Mouse (Mus musculus) olfactory bulb, adult 2 months (tissue): ENCODE data around the gene Myf5.

ENCODE experiments used
- CTCF ChIP-seq: fragments of 200-500 bp; IDR thresholded peaks from 2 replicates; pipeline ENCODE4 v1.5.1; 2012; ENCODE audit warnings: low read depth, mild to moderate bottlenecking, low read length, moderate library complexity; ENCODE audit not compliant: insufficient read depth
- POLR2A ChIP-seq: fragments of 200-500 bp; IDR thresholded peaks from 2 replicates; pipeline ENCODE4 v1.6.1; 2012; ENCODE audit warnings: mild to moderate bottlenecking, low read depth, low read length, moderate library complexity; ENCODE audit not compliant: insufficient read depth

DNA sequence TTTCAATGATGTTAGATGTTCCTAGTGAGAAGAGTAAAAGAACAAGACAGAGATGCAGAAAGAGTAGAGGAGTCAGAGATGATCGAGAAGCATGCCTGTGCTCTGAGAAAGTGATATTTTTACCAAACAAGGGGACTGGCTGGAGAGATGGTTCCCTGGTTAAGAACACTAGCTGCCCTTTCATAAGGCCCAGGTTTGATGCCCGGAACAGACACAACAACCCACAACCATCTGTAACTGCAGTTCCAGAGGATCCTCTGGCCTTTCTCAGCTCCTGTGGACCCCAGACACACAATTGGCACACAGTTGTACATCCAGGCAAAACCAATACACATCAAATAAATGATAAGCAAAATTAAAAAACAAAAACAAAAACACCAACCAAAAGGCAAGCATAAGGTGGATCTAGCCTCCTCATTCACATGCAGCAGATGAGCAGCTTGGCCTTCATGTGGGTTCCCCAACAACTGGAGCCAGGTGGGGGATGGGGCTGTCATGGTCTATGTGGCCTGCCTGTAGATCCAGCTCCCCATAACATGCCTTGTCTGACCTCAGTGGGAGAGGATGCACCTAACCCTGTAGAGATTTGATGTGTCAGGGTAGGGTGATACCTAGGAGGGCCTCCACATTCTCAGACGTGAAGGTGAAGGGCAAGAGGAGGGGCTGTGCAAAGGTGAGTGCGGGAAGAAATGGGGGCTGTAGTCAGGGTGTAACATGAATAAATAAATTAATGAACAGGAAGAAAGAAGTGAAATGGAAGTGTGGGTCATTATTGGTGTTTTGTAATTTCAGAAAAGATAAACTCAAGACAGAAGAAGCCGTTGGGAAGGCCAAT lies 36.2 kb downstream of the Myf5 start:
- TF ChIP-seq POLR2A, result no peak
- no peak for TF ChIP-seq CTCF
